Mouse (Mus musculus): ENCODE measurements at regions not wholly inside any gene's neighbourhood (a gene's known extent, or its start where the extent isn't known, plus 50 kb on each side); places are given as distances from the start of the nearest gene placed in this dataset.
A peak's percentile ranks its signal among the peaks of the same experiment; 100 is the strongest.

DNA sequence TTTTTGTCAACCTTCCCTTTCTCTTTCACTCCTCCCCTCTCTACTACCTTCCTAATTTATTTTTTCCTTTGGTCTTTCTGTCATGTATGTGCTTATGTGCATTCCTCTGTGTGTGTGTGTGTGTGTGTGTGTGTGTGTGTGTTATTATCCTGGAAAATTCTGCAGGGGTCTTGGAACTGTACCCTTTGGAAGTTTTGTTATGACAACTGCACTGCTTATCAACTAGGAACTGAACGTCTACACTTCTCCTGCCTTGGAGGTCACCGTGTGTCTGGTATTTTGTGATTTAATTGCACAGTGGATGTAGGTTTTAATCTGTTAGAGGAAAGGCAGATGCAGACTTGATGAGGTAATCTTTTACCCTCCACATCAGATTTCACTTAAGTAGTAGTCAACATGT lies 836.8 kb upstream of the Adgrl2 start:
- H3K4me3 ChIP-seq (ENCODE audit: low read depth, low read length) = no peak overlapping the region
- ATAC-seq (replicated peaks; ENCODE audit: low FRiP score) (no peak), DNase-seq (ENCODE audit: low spot score) (no peak)
- no peak overlapping the region for H3K4me2 ChIP-seq
- H3K27me3 ChIP-seq (replicated peaks; ENCODE audit: control insufficient read depth, insufficient read depth, low read length) = no peaks in the 10 kb centered on the region
- H3K4me1 ChIP-seq (replicated peaks; ENCODE audit: control insufficient read depth, insufficient read depth, low read length) = no peaks in the 10 kb centered on the region
- 61% methylated on average over 2 of the region's 2 CpGs for WGBS
- no peaks in the 10 kb centered on the region for H3K36me3 ChIP-seq (ENCODE audit: control insufficient read depth, insufficient read depth, low read length)
- H3K9ac ChIP-seq (ENCODE audit: low read depth, low read length) = no peak overlapping the region
- no peak overlapping the region for H3K27ac ChIP-seq (ENCODE audit: low read depth, low read length)
- no peaks in the 10 kb centered on the region for H3K9me3 ChIP-seq (ENCODE audit: control insufficient read depth, low read length)

DNA sequence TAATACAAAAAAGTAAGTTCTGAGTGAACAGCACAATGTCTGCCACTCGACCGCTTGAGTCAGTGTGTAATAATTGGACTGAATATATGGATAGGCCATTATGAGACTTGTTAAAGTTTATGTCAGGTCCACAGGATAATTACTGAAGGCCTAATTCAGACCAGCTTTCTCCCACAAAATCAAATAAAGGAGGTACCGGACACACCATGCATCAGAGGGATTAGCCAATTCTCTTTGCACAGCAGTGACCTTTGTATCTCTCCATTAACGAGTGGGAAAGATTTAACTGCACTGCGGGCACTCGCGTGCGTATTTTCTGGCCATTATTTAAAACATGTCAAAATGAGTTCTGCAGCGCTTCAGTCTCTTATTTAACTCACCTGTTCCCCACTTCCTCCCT lies 836.4 kb upstream of the Adgrl2 start:
- no peaks in the 10 kb centered on the region for H3K27me3 ChIP-seq (replicated peaks; ENCODE audit: control insufficient read depth, insufficient read depth, low read length)
- ATAC-seq (replicated peaks; ENCODE audit: low FRiP score) (peak; percentile 51; the same call in 1 of the 2 replicates), DNase-seq (ENCODE audit: low spot score) (no peak)
- H3K4me1 ChIP-seq (replicated peaks; ENCODE audit: control insufficient read depth, insufficient read depth, low read length) = no peaks in the 10 kb centered on the region
- H3K36me3 ChIP-seq (ENCODE audit: control insufficient read depth, insufficient read depth, low read length) = no peaks in the 10 kb centered on the region
- no peak overlapping the region for H3K4me2 ChIP-seq
- WGBS = 61% methylated on average over 9 of the region's 9 CpGs
- H3K27ac ChIP-seq (ENCODE audit: low read depth, low read length) = no peak overlapping the region
- no peaks in the 10 kb centered on the region for H3K9me3 ChIP-seq (ENCODE audit: control insufficient read depth, low read length)
- H3K4me3 ChIP-seq (ENCODE audit: low read depth, low read length) = no peak overlapping the region
- no peak overlapping the region for H3K9ac ChIP-seq (ENCODE audit: low read depth, low read length)

- H3K27ac ChIP-seq (ENCODE audit: low read depth, low read length) = no peak overlapping the region
- WGBS = 60% methylated on average over 3 of the region's 3 CpGs
- H3K4me3 ChIP-seq (ENCODE audit: low read depth, low read length) = no peak overlapping the region
- no peak overlapping the region for H3K9ac ChIP-seq (ENCODE audit: low read depth, low read length)
- no peaks in the 10 kb centered on the region for H3K9me3 ChIP-seq (ENCODE audit: control insufficient read depth, low read length)
- H3K4me1 ChIP-seq (replicated peaks; ENCODE audit: control insufficient read depth, insufficient read depth, low read length) = no peaks in the 10 kb centered on the region
- no peak for DNase-seq (ENCODE audit: low spot score)
- no peak for ATAC-seq (replicated peaks; ENCODE audit: low FRiP score)
- H3K4me2 ChIP-seq = no peak overlapping the region
- no peaks in the 10 kb centered on the region for H3K36me3 ChIP-seq (ENCODE audit: control insufficient read depth, insufficient read depth, low read length)
- H3K27me3 ChIP-seq (replicated peaks; ENCODE audit: control insufficient read depth, insufficient read depth, low read length) = no peaks in the 10 kb centered on the region
Measured at GRCm38 (mm10) chr3:149820670-149821069, 830.3 kb upstream of the Adgrl2 start.

- Histone ChIP-seq H3K36me3 (ENCODE audit: control insufficient read depth, insufficient read depth, low read length) (no peaks in the 10 kb centered on the region), H3K27ac (ENCODE audit: low read depth, low read length) (no peak overlapping the region), H3K4me1 (replicated peaks; ENCODE audit: control insufficient read depth, insufficient read depth, low read length) (no peaks in the 10 kb centered on the region), H3K4me3 (ENCODE audit: low read depth, low read length) (no peak overlapping the region), H3K9ac (ENCODE audit: low read depth, low read length) (no peak overlapping the region), H3K4me2 (no peak overlapping the region), H3K27me3 (replicated peaks; ENCODE audit: control insufficient read depth, insufficient read depth, low read length) (no peaks in the 10 kb centered on the region), H3K9me3 (ENCODE audit: control insufficient read depth, low read length) (no peaks in the 10 kb centered on the region)
- ATAC-seq (replicated peaks; ENCODE audit: low FRiP score) (no peak), DNase-seq (ENCODE audit: low spot score) (no peak)
- 62% methylated on average over 4 of the region's 4 CpGs for WGBS
Measured at GRCm38 (mm10) chr3:149819863-149820262, 829.5 kb upstream of the Adgrl2 start.

GRCm38 (mm10) chr3:149819081-149819480 lies 828.7 kb upstream of the Adgrl2 start:
- no peaks in the 10 kb centered on the region for H3K36me3 ChIP-seq (ENCODE audit: control insufficient read depth, insufficient read depth, low read length)
- DNase-seq (ENCODE audit: low spot score) = no peak
- no peak overlapping the region for H3K4me2 ChIP-seq
- 78% methylated on average over 2 of the region's 2 CpGs for WGBS
- no peak overlapping the region for H3K4me3 ChIP-seq (ENCODE audit: low read depth, low read length)
- no peaks in the 10 kb centered on the region for H3K9me3 ChIP-seq (ENCODE audit: control insufficient read depth, low read length)
- H3K27ac ChIP-seq (ENCODE audit: low read depth, low read length) = no peak overlapping the region
- no peaks in the 10 kb centered on the region for H3K27me3 ChIP-seq (replicated peaks; ENCODE audit: control insufficient read depth, insufficient read depth, low read length)
- no peak for ATAC-seq (replicated peaks; ENCODE audit: low FRiP score)
- H3K9ac ChIP-seq (ENCODE audit: low read depth, low read length) = no peak overlapping the region
- no peaks in the 10 kb centered on the region for H3K4me1 ChIP-seq (replicated peaks; ENCODE audit: control insufficient read depth, insufficient read depth, low read length)

DNA sequence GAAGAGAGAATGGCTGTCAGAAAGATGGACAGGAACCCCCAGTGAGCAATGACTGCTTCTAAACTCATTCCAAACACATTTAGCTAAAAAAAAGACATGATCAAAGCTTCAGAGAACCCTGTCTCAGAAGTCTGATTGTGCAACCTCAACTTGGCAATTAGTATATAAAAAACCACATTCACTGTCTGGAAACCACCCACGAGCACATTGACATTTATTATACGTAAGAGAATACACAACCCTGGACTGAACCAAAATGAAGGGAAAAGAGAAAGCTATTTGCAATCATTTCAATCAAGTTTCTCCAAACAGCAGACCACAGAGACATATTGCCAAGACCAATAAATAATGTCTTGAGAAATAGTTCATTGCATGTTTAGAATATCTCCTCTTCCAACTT lies 820.7 kb upstream of the Adgrl2 start:
- Histone ChIP-seq H3K9ac (ENCODE audit: low read depth, low read length) (no peak overlapping the region), H3K36me3 (ENCODE audit: control insufficient read depth, insufficient read depth, low read length) (no peaks in the 10 kb centered on the region), H3K27me3 (replicated peaks; ENCODE audit: control insufficient read depth, insufficient read depth, low read length) (no peaks in the 10 kb centered on the region), H3K4me1 (replicated peaks; ENCODE audit: control insufficient read depth, insufficient read depth, low read length) (no peaks in the 10 kb centered on the region), H3K4me3 (ENCODE audit: low read depth, low read length) (no peak overlapping the region), H3K27ac (ENCODE audit: low read depth, low read length) (no peak overlapping the region), H3K4me2 (no peak overlapping the region), H3K9me3 (ENCODE audit: control insufficient read depth, low read length) (no peaks in the 10 kb centered on the region)
- no peak for DNase-seq (ENCODE audit: low spot score)
- no peak for ATAC-seq (replicated peaks; ENCODE audit: low FRiP score)
- WGBS = 77% methylated on average over 2 of the region's 2 CpGs

GRCm38 (mm10) chr3:149805345-149805744 lies 815.0 kb upstream of the Adgrl2 start:
- Histone ChIP-seq H3K4me3 (ENCODE audit: low read depth, low read length) (no peak overlapping the region), H3K27me3 (replicated peaks; ENCODE audit: control insufficient read depth, insufficient read depth, low read length) (no peaks in the 10 kb centered on the region), H3K4me2 (no peak overlapping the region), H3K27ac (ENCODE audit: low read depth, low read length) (no peak overlapping the region), H3K9ac (ENCODE audit: low read depth, low read length) (no peak overlapping the region), H3K4me1 (replicated peaks; ENCODE audit: control insufficient read depth, insufficient read depth, low read length) (no peaks in the 10 kb centered on the region), H3K36me3 (ENCODE audit: control insufficient read depth, insufficient read depth, low read length) (no peaks in the 10 kb centered on the region), H3K9me3 (ENCODE audit: control insufficient read depth, low read length) (no peaks in the 10 kb centered on the region)
- WGBS = 83% methylated on average over 6 of the region's 6 CpGs
- DNase-seq (ENCODE audit: low spot score) (no peak), ATAC-seq (replicated peaks; ENCODE audit: low FRiP score) (no peak)

DNA sequence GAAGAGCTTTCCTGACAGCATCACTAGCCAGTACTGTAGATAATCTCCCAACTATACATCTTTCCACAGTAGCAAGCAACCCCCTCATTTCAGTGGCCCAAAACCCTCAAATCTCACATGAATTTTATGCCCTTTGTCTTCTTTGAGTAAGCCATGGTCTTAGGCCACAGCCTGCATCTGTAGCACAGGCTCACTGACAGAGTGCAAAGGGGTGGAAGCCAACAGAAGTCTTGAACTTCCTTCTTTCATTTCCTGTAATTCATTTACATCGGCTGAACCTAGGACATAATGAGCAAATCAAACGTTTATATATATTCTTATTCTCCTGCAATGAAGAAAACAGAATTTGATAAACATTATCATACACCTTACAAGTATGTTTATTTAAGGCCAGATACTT lies 805.8 kb upstream of the Adgrl2 start:
- DNase-seq (ENCODE audit: low spot score) = no peak
- Histone ChIP-seq H3K4me2 (no peak overlapping the region), H3K36me3 (ENCODE audit: control insufficient read depth, insufficient read depth, low read length) (no peaks in the 10 kb centered on the region), H3K27ac (ENCODE audit: low read depth, low read length) (no peak overlapping the region), H3K27me3 (replicated peaks; ENCODE audit: control insufficient read depth, insufficient read depth, low read length) (no peaks in the 10 kb centered on the region), H3K4me1 (replicated peaks; ENCODE audit: control insufficient read depth, insufficient read depth, low read length) (no peaks in the 10 kb centered on the region), H3K4me3 (ENCODE audit: low read depth, low read length) (no peak overlapping the region), H3K9ac (ENCODE audit: low read depth, low read length) (no peak overlapping the region), H3K9me3 (ENCODE audit: control insufficient read depth, low read length) (no peaks in the 10 kb centered on the region)
- 54% methylated on average over 2 of the region's 2 CpGs for WGBS
- ATAC-seq (replicated peaks; ENCODE audit: low FRiP score) = no peak

GRCm38 (mm10) chr3:149791593-149791992 lies 801.2 kb upstream of the Adgrl2 start:
- H3K4me3 ChIP-seq (ENCODE audit: low read depth, low read length) = no peak overlapping the region
- H3K4me1 ChIP-seq (replicated peaks; ENCODE audit: control insufficient read depth, insufficient read depth, low read length) = no peaks in the 10 kb centered on the region

More at GRCm38 (mm10) chr3:149791593-149791992, 801.2 kb upstream of the Adgrl2 start:
- no peak for DNase-seq (ENCODE audit: low spot score)
- no peaks in the 10 kb centered on the region for H3K27me3 ChIP-seq (replicated peaks; ENCODE audit: control insufficient read depth, insufficient read depth, low read length)
- H3K9me3 ChIP-seq (ENCODE audit: control insufficient read depth, low read length) = no peaks in the 10 kb centered on the region
- no peaks in the 10 kb centered on the region for H3K36me3 ChIP-seq (ENCODE audit: control insufficient read depth, insufficient read depth, low read length)
- ATAC-seq (replicated peaks; ENCODE audit: low FRiP score) = no peak
- H3K9ac ChIP-seq (ENCODE audit: low read depth, low read length) = no peak overlapping the region
- no peak overlapping the region for H3K4me2 ChIP-seq
- WGBS = 57% methylated on average over 2 of the region's 2 CpGs
- no peak overlapping the region for H3K27ac ChIP-seq (ENCODE audit: low read depth, low read length)
